Mouse (Mus musculus) c-Kit-negative CD71-positive TER-119-positive erythroid progenitor cells, embryonic 14.5 days (primary cell): ENCODE results near the gene Gadl1.
"Not testable (repeated sequence)": the region's sequence is repeated elsewhere in the genome, so short reads cannot be mapped to it uniquely, and the experiment has no call there.

Source experiments
- DNase-seq: peaks from one replicate; pipeline ENCODE4 v3.0.0-alpha.2; 2013; ENCODE audit warnings: low read depth, low spot score

The Gadl1 gene

DNA sequence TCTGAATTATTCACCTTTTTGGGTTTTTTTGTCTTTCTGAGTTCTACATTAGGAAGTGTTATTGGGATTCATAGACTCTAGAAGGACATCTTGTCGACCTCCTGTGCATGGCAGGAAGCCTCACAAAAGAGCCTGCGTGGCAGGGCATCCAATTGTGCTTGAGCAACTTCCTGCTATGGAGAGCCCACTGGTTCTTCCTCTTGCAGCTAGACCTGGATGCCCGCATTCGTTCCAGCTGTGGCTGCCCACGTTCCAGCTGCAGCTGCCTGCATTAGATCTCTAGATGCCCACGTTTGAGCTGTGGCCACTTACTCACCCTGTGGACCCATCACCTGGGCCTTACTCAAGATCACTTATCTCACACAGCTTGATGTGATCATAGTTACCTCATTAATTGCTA is 116.1 kb downstream of the Gadl1 start:
- no peak for DNase-seq

- DNase-seq, result no peak
Observed at GRCm38 (mm10) chr9:116029076-116029475, 119.8 kb downstream of the Gadl1 start.

DNA sequence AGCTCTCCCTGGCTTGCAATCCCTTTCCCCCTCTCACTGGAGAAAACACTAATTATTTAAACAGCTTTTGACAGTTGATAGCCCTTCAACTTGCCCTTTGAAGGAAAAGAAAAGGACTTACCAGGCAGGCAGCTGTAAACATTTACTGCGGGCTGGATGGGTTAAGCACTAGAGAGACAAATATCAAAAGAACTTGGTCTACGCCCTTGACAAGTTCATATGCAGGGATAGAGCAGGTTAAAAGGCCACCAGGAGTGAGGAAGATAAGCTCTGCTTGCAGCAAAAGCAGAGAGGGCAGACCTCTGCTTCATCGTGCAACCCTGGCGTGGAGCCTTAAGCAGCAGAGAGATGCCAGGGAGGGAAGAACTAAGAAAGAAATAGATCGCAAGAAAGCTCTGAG is 123.5 kb downstream of the Gadl1 start:
- no peak for DNase-seq

- no peak for DNase-seq
Observed at GRCm38 (mm10) chr9:116038275-116038674, 129.0 kb downstream of the Gadl1 start.

GRCm38 (mm10) chr9:116039981-116040380 is 130.7 kb downstream of the Gadl1 start:
- no peak for DNase-seq

- not testable (repeated sequence) for DNase-seq
Observed at GRCm38 (mm10) chr9:116040852-116041251, 131.6 kb downstream of the Gadl1 start.

DNA sequence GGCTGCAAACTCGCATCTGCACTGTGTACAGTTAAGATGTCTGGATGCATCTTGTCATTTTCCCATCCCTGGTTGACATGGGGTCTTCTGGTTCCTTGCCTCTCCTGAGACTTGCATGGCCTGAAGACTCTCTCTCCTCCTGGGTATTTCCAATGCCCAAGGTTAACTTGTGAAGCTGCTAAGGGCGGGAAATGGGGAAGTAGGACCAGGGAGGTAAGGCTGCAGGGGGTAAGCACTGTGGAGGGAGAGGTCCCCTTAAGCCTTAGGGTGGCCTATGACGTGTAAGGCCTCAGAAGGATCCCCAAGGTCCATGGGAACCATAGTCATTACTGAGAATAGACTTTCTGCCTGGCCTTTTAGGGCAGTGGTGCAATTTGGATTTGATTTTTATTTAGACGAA is 132.1 kb downstream of the Gadl1 start:
- no peak for DNase-seq

- no peak for DNase-seq
Observed at GRCm38 (mm10) chr9:116041787-116042186, 132.5 kb downstream of the Gadl1 start.

- DNase-seq, result no peak
Observed at GRCm38 (mm10) chr9:116049985-116050384, 140.7 kb downstream of the Gadl1 start.

DNA sequence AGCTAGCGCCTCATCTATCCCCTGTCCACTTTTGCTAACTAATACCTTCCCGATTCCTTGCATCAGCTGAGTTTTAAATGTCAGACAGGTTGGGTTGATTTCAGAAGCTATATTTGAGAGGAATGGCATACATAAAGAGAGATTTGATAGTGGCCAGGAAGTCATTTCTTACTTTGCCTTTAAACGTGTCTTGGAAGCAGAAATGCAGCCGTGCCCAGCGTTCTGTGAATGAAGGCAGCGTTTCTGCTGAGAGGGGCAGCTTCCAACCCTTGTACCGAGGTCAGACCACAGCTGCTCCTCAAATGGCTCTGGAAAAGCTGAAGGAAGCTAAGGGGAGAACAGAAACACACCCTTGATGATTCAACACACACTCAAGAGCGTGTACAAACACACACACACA is 144.7 kb downstream of the Gadl1 start:
- DNase-seq, result no peak

- no peak for DNase-seq
Observed at GRCm38 (mm10) chr9:116058475-116058874, 149.2 kb downstream of the Gadl1 start.

GRCm38 (mm10) chr9:116059156-116059555 is 149.9 kb downstream of the Gadl1 start:
- no peak for DNase-seq

GRCm38 (mm10) chr9:116060691-116061090 is 151.4 kb downstream of the Gadl1 start:
- DNase-seq, result no peak

- DNase-seq, result no peak
Observed at GRCm38 (mm10) chr9:116064774-116065173, 155.5 kb downstream of the Gadl1 start.

DNA sequence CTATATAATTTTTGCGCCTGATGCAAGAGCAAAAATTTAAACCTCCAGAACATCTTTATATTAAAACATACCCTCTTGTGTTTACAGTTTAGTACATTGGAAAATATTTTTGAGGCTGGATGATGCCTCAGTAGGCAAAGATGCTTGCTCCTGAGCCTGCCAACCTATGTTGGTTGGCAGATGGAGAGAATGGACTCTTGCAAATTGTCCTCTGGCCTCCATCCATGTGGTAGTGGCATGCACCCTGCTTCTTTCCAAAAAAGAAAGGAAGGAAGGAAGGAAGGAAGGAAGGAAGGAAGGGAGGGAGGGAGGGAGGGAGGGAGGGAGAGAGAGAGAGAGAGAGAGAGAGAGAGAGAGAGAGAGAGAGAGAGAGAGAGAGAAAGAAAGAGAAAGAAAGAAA is 162.3 kb downstream of the Gadl1 start:
- not testable (repeated sequence) for DNase-seq

DNA sequence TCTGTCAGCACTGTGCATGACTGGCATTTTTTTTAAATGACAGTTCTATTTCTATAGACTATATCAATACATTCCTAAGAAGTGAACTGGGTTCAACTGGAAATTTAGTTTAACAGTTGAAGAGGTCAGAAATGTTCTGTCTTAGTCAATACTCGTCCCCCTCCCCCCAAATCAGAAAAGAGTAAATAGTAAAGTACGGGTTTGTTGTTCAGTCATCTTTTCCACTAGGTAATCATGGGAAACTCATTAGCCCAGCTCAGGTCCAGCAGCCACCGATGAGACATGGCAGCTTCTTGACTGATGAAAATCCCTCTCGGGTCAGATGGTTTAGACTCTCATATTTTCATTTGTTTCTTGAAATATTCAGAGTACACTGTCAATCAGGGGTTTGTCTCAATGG is 166.9 kb downstream of the Gadl1 start:
- DNase-seq, result no peak

- no peak for DNase-seq
Observed at GRCm38 (mm10) chr9:116076946-116077345, 167.7 kb downstream of the Gadl1 start.

DNA sequence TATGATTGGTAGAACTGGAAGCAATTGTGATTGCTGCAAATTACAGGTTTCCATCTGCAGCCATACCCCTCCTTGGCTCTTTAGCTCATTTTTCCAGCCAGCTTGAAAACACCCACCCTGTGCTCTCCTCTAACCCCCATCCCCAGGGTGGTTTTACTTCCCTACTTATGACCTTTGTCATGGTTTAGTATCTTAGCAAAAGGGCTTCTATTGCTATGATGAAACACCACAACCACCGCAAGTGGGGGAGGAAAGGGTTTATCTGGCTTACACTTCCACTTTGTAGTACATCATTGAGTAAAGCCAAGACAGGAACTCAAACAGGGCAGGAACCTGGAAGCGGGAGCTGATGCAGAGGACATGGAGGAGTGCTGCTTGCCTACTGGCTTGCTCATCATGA is 168.2 kb downstream of the Gadl1 start:
- DNase-seq, result no peak

DNA sequence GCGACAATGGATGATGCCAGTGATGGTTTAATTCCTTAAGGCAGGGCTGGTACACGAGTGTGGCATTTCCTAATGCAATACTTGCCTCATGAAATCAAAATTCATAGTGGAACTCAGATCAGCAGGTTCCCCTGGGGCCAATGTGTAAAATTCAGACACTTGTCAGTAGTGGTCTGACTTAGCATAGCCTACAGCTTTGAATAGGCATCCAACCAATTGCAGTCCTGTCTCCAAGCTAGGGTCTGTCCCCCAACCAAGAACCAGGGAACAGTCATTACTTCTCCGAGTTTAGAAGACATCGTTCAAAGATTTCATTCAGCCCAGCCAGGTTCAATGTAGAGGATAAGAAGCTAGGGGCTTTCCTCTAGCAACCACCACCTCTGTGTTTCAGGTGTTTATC is 172.5 kb downstream of the Gadl1 start:
- no peak for DNase-seq

GRCm38 (mm10) chr9:116083300-116083699 is 174.0 kb downstream of the Gadl1 start:
- no peak for DNase-seq

- no peak for DNase-seq
Observed at GRCm38 (mm10) chr9:116083726-116084323, 174.6 kb downstream of the Gadl1 start.

DNA sequence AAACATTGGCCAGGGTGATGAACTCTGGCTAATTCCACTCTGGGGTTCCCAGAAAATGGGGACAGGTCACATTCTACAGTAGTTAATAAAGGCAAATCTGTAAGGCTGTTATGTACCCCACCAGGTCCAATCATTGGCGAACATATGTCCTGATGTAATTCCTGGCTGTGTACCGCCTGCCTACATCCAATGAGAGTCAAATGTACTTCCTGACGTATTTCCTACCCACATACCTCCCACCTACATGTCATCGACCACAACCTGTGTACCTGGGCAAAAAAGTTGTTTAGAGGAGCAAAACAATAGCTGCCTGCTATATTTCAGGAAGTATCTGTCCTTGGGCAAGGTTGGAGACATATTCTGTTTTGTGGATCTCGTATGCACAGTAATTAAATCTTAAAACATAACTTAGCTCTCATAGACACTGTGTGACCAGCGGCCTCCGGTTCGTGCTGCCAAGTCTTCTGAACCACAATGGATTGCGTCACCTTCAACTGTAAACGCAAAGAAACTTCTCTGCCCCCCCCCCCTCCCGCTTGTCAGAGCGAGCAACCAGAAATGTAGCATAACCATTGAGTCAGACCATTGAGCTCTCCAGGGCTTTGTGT is 175.2 kb downstream of the Gadl1 start:
- no peak for DNase-seq

GRCm38 (mm10) chr9:116085999-116086398 is 176.7 kb downstream of the Gadl1 start:
- no peak for DNase-seq

DNA sequence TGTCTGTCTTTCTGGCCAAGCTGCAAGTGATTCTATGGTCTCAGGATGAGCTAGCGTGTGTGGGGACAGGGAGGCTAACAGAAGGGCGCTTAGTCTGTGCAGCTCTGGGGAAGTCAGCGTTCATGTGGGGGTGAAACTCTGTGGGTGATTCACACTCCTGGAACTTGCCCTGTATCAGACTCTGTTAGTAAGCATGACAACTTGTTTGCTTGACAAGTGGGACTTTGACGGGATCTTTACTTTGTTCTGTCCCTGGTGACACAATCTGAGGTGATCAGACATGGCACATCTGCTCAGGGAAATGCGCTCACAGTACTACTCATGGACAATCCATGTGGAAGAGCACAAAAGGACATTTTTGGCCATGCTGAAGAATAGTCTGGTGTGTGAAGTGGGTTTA is 178.0 kb downstream of the Gadl1 start:
- DNase-seq, result no peak
